Mouse (Mus musculus) embryonic fibroblast, embryonic 13.5 days (primary cell): Measurements from ENCODE around the gene Fbxo17. TPM values are rescaled to one million over a fixed set of nuclear protein-coding genes. Genes with fewer than 3 reads are reported as not detected.

Experiments
- H3K27ac ChIP-seq: 2 replicates; pipeline ENCODE4 v1.5.1; 2012; ENCODE audit warnings: low read length, control low read depth, inconsistent platforms; ENCODE audit not compliant: insufficient read depth
- H3K4me1 ChIP-seq: 2 replicates; pipeline ENCODE4 v1.6.1; 2011; ENCODE audit warnings: low read length; ENCODE audit not compliant: control insufficient read depth, insufficient read depth
- H3K4me3 ChIP-seq: 2 replicates; pipeline ENCODE4 v1.5.1; 2011; ENCODE audit warnings: mild to moderate bottlenecking, control low read depth, low read length; ENCODE audit not compliant: insufficient read depth
- CTCF ChIP-seq: IDR thresholded peaks from 2 replicates; pipeline ENCODE4 v1.5.1; 2011; ENCODE audit warnings: mild to moderate bottlenecking, control low read depth, low read length, moderate library complexity, borderline replicate concordance; ENCODE audit not compliant: insufficient read depth
- POLR2A ChIP-seq: IDR thresholded peaks from 2 replicates; pipeline ENCODE4 v1.6.1; 2011; ENCODE audit warnings: low read depth, mild to moderate bottlenecking, control low read depth, low read length, moderate library complexity
- polyA plus RNA-seq: library from polyadenylated mRNA; stranded (reverse); fragments of >200 nt; gene quantifications from 2 replicates; pipeline ENCODE4 v1.2.4, GENCODE M21; 2011; ENCODE audit warnings: low read depth; ENCODE audit not compliant: missing spikeins, insufficient read length

Fbxo17 gene
- polyA plus RNA-seq, 1 experiment = 16.3 TPM

DNA sequence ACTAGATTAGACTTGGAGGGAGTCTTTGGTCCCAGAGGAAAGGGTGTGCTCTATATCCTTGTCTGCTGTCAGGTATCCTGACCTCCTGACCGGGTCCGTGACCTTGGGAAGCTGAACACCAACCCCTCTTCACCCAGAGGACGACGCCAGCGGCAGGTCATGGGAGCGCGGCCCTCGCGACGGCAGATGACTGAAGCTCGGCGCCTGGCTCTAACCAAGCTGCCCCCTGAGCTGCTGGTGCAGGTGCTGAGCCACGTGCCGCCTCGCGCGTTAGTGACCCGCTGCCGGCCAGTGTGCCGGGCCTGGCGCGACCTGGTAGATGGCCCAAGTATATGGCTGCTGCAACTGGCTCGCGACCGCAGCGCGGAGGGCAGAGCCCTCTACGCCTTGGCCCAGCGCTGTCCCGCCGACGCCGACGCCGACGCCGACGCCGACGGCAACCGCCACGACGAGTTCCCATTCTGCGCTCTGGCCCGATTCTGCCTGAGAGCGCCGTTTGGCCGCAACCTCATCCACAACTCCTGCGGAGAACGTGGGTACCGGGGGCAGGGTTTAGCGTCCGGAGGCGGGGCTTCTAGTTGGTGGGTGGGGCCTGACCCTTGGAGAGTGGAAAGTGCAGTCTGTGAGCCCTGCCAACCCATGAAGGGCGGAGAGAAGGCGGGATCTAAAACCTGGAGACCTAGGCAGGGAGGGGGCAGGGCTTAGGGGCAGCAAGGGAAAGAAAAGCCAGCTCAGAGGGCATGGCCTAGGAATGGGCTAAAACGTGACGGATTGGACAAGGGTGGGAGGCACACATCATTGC, 15.9 kb downstream of the Fbxo17 start:
- H3K27ac ChIP-seq = no peak overlapping the region
- H3K4me3 ChIP-seq = no peak overlapping the region
- no peaks in the 10 kb centered on the region for H3K4me1 ChIP-seq
- TF ChIP-seq POLR2A (no peak), CTCF (no peak)

GRCm38 (mm10) chr7:28733211-28733610, 16.6 kb downstream of the Fbxo17 start:
- Histone ChIP-seq H3K4me1 (no peaks in the 10 kb centered on the region), H3K27ac (no peak overlapping the region)

DNA sequence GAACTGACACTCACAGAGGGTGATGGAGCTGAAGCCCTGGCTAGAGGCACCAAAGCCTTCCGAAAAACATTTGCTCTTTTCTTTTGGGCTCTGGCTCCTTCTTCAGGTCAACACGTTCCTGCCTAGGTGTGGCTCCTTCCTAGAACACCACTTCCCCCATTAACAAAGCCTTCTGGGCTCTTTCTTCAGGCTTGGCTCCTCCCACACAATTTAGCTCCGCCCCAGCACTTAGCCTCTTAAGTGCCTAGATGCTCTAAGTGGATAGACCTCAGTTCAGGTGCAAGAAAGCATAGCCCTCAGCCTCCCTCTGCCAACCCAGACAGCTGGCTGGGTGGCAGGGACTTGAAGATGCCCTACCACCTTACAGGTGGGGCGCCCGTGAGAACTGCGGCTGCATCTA, 19.1 kb downstream of the Fbxo17 start:
- Histone ChIP-seq H3K4me1 (no peaks in the 10 kb centered on the region), H3K27ac (no peak overlapping the region), H3K4me3 (no peak overlapping the region)
- TF ChIP-seq POLR2A (no peak), CTCF (no peak)

More at GRCm38 (mm10) chr7:28733211-28733610, 16.6 kb downstream of the Fbxo17 start:
- TF ChIP-seq CTCF = no peak
- no peak for TF ChIP-seq POLR2A
- H3K4me3 ChIP-seq = no peak overlapping the region

- Histone ChIP-seq H3K4me3 (no peak overlapping the region), H3K4me1 (no peaks in the 10 kb centered on the region), H3K27ac (no peak overlapping the region)
- TF ChIP-seq POLR2A (no peak), CTCF (no peak)
Measured at GRCm38 (mm10) chr7:28739829-28740228, 23.2 kb downstream of the Fbxo17 start.

- H3K27ac ChIP-seq = peak overlapping the region; percentile 22; the same call in 1 of the 2 replicates
- H3K4me3 ChIP-seq = peak overlapping the region; percentile 78
- TF ChIP-seq CTCF = no peak
- H3K4me1 ChIP-seq = no peaks in the 10 kb centered on the region
Measured at GRCm38 (mm10) chr7:28740949-28741348, 24.3 kb downstream of the Fbxo17 start.

- Histone ChIP-seq H3K4me1 (no peaks in the 10 kb centered on the region), H3K4me3 (peak overlapping the region; percentile 78), H3K27ac (peak overlapping the region; percentile 22)
- TF ChIP-seq CTCF (no peak), POLR2A (no peak)
Measured at GRCm38 (mm10) chr7:28741368-28741708, 24.7 kb downstream of the Fbxo17 start.

- no peaks in the 10 kb centered on the region for H3K4me1 ChIP-seq
- peak within 1 kb of the TSS; percentile 78 for H3K4me3 ChIP-seq
- TF ChIP-seq POLR2A (peak; percentile 86), CTCF (peak; percentile 61)
- H3K27ac ChIP-seq = peak within 1 kb of the TSS; percentile 75
Measured at GRCm38 (mm10) chr7:28741709-28742438, 25.3 kb downstream of the Fbxo17 start, which contains the start of the genes Mrps12 and Sars2. Gene Mrps12, minus strand, starts transcription at chr7:28741820. Gene Sars2, plus strand, starts transcription at chr7:28741992.

DNA sequence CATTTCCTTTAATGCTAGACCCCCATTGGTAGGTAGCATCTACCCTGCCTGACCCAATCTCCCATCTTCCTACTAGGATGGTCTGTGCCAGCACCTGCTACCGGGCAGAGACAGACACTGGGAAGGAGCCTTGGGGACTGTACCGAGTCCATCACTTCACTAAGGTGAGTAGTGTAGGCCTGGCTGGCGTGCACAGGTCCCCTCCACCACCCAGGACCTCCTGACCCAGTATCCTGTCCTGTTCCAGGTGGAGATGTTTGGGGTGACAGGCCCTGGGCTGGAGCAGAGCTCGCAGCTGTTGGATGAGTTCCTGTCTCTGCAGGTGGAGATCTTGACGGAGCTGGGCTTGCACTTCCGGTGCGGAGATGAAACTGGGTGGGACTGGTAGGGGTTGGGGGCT, 33.3 kb downstream of the Fbxo17 start:
- Histone ChIP-seq H3K27ac (no peak overlapping the region), H3K4me3 (no peak overlapping the region), H3K4me1 (no peaks in the 10 kb centered on the region)
- TF ChIP-seq POLR2A (no peak), CTCF (no peak)

- TF ChIP-seq CTCF = no peak
- H3K27ac ChIP-seq = no peak within 1 kb of the TSS
- no peaks in the 10 kb centered on the region for H3K4me1 ChIP-seq
- no peak within 1 kb of the TSS for H3K4me3 ChIP-seq
Measured at GRCm38 (mm10) chr7:28756079-28756478, 39.5 kb downstream of the Fbxo17 start, which contains the start of gene Ccer2. Gene Ccer2, plus strand, starts transcription at chr7:28756174.

- Histone ChIP-seq H3K4me1 (no peaks in the 10 kb centered on the region), H3K4me3 (no peak overlapping the region), H3K27ac (no peak overlapping the region)
- TF ChIP-seq CTCF (no peak), POLR2A (no peak)
Measured at GRCm38 (mm10) chr7:28758623-28759022, 42.0 kb downstream of the Fbxo17 start.
